Mouse (Mus musculus): ENCODE results near the gene Tex21.
A peak's percentile ranks its signal among the peaks of the same experiment; 100 is the strongest.

Gene Tex21

GRCm38 (mm10) chr12:76246646-76247045 lies at the start of gene Tex21:
Gene Tex21, minus strand, starts transcription at chr12:76246746.
- DNase-seq, result no peak

DNA sequence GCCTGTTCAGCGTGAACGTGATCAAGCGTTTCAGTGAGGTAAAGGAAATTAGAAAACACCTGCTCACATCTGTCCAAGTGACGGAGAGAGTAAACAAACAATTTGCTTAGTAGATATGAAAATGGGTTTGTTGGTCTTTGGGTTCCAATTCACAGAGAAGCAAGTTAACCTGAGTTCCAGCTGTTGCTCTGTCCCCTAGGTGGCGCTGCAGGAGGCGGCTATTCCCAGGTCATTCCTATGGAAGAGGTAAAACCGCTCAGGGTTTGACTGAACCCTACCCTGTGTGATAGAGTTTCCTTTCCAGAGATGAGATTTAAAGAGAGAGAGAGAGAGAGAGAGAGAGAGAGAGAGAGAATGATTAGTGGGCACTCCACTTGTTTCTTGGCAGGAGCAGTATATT lies 46.6 kb upstream of the Tex21 start:
- DNase-seq, result peak; percentile 73 to 77

DNA sequence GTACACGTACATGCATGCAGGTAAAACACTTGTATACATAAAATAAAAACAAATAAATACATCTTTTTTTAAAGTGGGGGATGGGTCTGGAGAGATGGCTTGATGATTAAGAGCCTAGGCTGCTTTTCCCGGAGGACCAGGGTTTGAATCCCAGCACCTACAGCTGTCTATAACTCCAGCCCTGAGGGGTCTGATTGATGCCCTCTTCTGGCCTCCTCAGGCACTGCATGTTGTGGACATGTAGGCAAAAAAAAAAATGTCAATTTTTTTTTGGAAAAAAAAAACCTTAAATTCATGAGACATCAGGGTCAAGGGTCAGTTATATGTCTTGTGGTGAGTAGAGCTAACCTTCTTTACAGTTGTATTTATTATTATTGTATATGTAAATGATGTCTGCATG lies 43.7 kb upstream of the Tex21 start:
- no peak for DNase-seq

DNA sequence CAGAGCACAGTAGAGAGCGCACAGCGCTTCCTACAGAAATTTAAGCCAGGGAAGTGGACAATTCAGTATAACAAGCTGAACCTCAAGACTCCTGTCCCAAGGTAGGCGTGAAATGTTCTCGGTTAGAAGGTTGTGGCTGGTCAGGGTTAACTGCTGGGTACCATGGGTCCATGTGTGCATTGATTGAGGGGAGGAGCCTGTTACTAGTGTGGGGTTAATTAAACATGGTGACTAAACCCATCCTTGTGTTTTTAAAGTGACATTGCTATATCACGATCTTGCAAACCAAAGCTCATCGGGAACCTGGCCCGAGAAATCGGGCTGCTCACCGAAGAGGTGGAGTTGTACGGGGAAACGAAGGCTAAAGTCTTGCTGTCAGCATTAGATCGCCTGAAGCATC lies 42.9 kb upstream of the Tex21 start:
- no peak for DNase-seq

DNA sequence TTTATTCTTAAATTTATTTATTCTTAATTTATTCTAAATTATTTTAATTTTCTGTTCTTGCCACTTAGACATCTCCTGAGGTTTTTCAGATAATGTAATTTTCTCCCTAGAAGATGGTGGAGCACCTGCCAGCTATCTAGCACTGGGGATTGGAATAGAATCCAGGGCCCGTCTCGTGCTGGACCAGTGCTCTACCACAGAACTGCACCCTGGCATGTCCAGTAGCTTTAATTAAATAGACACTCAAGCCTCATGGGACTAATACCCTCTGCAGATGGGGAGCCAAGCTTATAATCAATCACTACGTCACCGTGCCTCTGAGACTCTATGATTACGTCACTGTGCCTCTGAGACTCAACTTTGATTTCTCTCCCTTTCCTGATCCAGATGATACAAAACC lies 41.9 kb upstream of the Tex21 start:
- DNase-seq, result no peak

- DNase-seq, result no peak
Measured at GRCm38 (mm10) chr12:76287986-76288385, 41.4 kb upstream of the Tex21 start.

- no peak for DNase-seq
Measured at GRCm38 (mm10) chr12:76285418-76285817, 38.9 kb upstream of the Tex21 start.

GRCm38 (mm10) chr12:76282532-76283173 lies 36.1 kb upstream of the Tex21 start:
- peak in 1 of 2 experiments; percentile 17 for DNase-seq

DNA sequence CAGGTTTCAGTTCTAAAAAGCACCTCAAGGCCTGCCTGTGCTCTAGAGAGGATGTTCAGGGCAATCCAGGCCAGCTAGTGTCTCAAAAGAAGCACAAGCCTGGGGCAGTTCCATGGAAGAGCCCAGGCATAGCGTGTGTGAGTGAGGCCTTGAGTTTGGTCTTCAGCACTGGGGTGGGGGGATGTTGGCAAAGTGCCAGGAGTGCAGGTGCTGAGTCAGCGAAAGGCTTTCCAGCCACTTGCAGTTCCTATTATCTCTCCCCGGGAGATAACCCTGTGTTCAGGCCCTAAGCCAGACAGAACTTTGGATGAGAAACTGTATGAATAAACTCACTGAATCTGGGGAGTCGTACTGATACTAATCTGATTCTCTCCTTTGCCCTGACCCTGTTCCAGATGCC lies 35.6 kb upstream of the Tex21 start:
- DNase-seq, result peak in 1 of 2 experiments; percentile 28

DNA sequence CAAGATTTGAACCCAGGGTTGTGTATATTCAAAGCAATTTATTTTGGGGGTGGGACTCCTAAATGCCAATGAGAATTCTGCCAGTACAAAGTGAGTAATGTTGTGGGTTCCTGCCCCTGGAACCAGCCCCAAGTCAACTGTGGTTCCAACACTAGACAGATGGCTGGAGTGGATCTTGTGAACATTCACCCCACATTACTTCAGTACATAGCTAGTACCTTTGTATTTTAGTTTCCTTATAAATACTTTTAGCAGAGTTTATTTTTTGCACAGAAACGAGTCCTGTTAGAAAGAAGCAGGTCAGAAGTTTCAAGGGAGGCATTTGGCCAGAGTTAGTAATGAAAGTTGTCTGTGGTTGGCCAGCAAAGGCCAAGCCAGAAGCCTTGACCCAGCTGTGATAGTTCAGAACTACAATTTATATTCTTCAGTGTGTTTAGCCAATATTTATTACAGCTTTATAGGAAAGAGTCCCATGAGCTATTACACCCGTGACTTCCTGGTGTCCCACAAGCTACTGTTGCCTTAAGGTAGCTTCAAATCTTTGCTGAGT lies 34.6 kb upstream of the Tex21 start:
- DNase-seq, result no peak

- DNase-seq, result peak in 1 of 2 experiments; percentile 31
Measured at GRCm38 (mm10) chr12:76280556-76280955, 34.0 kb upstream of the Tex21 start.

DNA sequence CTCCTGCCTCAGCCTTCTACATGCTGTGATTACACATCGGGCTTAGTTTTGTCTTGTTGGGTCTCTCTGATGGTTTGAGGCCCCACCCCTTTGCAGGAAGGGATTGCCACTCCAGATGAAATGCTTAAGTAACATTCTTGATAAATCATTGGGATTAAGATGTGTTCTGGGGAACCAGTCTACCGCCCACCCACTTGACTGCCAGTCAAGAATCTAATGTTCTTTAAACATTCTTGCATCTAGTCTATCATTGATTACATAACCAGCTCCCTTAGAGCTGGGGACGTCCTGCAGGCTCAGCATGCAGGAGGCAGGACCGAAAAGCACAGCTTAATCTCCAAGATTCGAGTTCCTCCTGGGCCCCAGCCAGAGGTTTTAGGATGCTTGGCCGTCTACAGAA lies 31.7 kb upstream of the Tex21 start:
- no peak for DNase-seq

- DNase-seq, result no peak
Measured at GRCm38 (mm10) chr12:76272610-76273524, 26.3 kb upstream of the Tex21 start.

GRCm38 (mm10) chr12:76271516-76271915 lies 25.0 kb upstream of the Tex21 start:
- DNase-seq, result no peak

DNA sequence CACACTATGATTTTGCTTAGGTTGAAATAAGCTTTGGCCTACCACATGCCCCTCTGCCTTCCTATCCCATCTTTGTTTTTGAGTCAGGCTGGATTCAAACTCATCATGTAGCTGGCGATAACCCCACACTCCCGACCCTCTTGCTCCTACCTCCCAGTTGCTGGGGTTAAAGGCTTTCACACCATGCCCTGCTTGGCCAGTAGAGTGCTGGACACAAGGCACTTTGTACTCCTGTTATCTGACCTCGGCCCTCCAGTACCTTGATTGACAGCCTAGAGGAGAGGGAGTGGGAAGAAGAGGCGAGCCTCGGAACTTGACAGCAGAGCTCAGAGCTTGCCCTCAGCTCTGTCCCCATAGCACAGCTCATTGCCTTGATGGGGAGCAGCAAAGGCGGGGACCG lies 22.6 kb upstream of the Tex21 start:
- DNase-seq, result no peak

- peak; percentile 54 to 65 for DNase-seq
Measured at GRCm38 (mm10) chr12:76268686-76269085, 22.1 kb upstream of the Tex21 start.

DNA sequence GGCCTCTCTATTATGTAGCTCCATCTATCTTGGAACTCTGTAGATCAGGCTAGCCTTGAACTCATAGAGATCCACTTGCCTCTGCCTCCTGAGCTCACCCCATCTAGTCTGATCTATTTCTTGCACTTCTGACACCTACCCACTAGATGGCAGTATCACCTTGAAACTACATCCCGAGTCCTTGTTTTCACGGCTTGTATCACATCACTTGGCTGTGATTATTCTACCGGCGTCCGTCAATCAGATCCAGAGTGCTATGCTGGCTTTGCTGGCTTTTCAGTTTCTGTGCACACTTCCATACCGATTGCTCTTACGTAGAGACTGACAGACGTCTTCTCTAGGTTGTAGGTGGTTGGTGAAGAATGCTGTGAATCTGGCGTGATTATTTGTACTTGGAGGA lies 20.3 kb upstream of the Tex21 start:
- DNase-seq, result peak; percentile 34 to 45

DNA sequence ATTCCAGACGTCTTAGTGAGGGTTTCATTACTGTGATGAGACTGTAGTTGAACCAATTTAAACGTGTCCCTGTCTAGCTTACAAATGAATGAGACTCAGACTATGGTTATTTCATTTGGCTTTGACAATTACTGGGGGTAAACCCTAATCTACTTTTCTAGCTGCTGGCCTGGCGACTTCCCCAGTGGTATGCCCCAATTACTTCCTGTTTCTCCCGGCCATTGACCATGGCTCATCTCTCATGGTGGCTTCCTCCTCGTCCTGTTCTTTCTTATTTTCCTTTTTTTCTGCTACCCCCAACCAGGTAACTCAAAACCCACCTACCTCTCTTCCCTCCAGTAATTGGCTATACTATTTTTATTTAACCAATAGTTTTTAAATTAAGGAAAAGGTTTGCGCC lies 18.5 kb upstream of the Tex21 start:
- no peak for DNase-seq

DNA sequence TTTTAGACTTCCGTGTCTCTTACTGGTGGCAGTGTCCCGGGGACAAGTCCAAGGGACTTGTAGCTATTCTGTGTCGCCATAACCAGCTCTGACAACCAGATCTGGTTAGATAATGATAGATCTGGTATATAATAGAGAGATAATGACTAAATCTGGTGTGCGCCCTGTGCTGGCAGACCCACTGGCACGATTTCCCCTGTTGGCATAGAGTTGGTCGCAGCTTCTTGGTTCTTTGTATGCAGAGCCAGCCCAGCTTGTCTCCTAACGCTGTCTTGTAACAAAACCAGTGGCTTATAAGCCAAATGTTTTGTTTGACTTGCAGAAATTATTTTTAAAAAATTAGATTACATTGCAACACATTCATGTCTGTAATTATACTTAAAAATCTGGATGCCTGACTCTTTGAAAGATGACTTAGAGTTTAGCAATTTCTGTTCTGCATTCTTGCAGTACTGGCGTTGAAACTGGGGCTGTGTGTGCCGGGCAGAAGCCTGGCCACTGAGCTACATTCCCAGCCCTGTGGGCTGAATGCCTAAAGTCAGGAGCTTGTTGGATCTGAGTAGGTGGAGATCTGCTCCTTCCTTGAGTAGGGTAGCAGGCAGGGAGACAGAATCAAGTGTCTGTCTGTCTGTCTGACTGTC lies 17.9 kb upstream of the Tex21 start:
- DNase-seq, result peak; percentile 64 to 70

DNA sequence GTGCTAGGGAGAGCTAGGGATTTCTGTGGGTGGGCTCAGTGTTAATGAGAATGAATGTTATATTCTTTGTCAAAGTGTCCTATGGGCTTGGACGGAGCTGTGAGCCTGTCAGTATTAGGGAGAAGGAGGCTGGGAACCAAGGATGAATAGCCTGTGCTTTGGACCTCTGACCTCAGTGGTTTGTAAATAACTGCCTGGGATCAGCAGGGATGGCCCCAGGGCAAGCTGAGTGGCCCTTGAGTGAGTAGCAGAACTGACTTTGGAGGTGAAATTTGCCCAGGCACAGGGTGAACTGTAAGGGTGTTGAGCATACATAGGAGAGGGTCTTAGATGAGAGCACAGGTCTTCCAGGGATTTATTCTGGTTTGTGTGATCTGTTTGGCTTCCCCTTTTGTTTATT lies 17.3 kb upstream of the Tex21 start:
- no peak for DNase-seq

- DNase-seq, result no peak
Measured at GRCm38 (mm10) chr12:76262918-76263317, 16.4 kb upstream of the Tex21 start.

DNA sequence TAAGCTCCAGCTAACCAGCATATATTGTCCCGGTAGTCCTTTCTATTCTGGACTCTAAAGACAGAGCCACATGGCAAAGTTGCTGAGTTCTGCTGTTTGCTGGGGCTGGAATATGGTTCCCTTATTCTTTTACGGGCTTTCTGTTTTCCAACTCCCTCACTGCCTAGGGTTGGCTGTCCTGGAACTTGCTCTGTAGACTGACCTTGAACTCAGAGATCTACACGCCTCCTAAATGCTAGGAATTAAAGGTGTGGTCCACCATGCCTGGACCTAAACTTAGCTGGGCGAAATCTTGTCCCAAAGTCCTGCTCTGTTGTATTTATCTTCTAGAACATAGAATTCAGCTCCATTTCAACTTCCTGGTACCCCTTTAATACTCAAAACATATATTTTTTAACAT lies 15.0 kb upstream of the Tex21 start:
- no peak for DNase-seq

- DNase-seq, result no peak
Measured at GRCm38 (mm10) chr12:76260673-76261072, 14.1 kb upstream of the Tex21 start.
